Mouse (Mus musculus) adrenal gland, adult 18-20 months (tissue): ENCODE results near the gene Stim1. TPM values are rescaled to one million over a fixed set of nuclear protein-coding genes. Genes with fewer than 3 reads are reported as not detected.

Experiments
- DNase-seq, 2 experiments: peaks; one replicate each; pipeline ENCODE4 v3.0.0; 2021 to 2022; ENCODE audit warnings: low spot score in 2 of 2
- total RNA-seq, 2 experiments: library from RNA; stranded (reverse); gene quantifications; 1 replicate in 1 of 2; 2 replicates in 1 of 2; pipeline ENCODE4 v1.2.3; 2021

Gene Stim1
- total RNA-seq, 2 experiments from 2014 or later, result 74.0 to 77.1 TPM

GRCm38 (mm10) chr7:102293234-102293633 lies 25.6 kb downstream of the Stim1 start:
- DNase-seq, result no peak

- DNase-seq, result no peak
Observed at GRCm38 (mm10) chr7:102300761-102301160, 33.2 kb downstream of the Stim1 start.

- no peak for DNase-seq
Observed at GRCm38 (mm10) chr7:102302471-102302870, 34.9 kb downstream of the Stim1 start.

DNA sequence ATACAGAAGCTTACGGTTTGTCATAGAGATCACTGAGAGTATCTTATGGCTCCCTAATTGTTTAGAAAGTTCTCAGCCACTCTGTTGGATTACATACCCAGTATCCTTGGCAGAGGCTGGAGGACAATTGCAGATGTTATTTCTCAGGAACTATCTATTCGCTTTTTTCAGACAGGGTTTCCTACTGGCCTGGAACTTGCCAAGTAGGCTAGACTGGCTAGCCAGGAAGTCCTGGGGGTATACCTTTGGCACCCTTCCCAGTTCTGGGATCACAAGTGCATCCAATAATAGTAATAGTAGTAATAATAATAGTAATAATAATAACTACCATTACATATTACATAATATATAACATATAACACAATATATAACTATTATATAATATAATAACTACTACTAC lies 38.0 kb downstream of the Stim1 start:
- no peak for DNase-seq

- DNase-seq, result no peak
Observed at GRCm38 (mm10) chr7:102310266-102310665, 42.7 kb downstream of the Stim1 start.

DNA sequence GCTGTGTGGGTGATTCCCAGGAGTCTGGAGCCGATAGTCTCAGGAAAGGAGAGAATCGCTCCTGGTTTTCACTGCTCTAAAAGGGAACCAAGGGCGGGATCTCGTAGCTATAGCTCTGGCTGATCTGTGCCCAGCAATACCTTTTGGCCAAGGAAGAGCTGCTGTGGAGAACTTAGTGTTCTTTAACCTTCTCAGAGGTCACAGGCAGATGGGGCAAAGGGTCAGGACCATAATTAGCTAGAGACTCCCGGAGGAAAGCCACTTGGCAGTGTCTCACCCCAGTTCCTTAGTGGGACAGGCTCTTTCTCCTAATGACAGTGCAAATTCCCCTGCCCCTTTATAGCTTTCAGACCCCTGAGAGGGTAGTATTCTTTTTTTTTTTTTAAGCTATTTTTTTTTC lies 43.2 kb downstream of the Stim1 start:
- no peak for DNase-seq

DNA sequence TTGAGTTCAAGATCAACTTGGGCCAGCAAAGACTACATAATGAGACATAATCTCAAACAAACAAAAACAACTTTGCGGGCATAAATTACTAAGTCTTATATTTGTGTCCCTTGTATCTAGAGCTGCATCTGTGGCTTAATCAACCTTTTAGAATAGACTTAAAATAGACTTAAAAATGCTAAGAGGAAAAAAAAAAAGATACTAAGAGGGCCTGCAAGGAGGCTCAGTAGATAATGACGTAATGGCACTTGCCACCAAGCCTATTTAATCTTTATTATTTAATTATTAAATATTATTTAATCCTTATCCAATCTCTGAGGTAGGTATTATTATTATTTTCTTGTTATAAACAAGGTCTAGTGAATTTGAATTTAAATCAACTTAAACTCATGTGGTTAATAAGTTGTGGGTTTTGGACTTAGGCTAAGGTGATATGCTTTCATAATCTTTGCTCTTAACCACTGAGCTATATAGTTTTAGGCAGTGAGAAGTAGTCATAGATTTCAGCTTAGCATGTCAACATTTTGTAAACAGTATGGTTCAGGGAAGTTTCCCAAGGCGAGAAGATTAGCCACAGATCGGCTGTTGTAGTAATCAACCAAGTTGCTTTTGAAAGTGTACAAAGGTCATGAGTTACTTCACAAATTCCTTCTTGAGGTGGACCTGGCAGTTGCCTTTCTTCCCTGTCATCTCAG lies 45.4 kb downstream of the Stim1 start:
- no peak for DNase-seq

DNA sequence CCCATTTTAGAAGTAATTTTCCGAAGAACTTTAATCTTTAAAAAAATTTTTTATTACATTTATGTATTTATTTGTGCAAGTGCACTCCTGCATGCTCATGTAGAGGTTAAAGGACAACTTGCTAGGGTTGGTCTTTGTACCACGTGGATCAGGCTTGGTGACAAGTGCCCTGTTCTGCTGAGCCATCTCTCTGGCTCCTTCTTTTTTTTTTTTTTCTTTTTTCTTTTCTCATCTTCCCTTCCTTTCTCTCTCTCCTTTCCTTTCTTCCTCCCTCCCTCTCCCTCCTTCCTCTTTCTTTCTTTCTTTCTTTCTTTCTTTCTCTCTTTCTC lies 45.9 kb downstream of the Stim1 start:
- DNase-seq, result no peak

DNA sequence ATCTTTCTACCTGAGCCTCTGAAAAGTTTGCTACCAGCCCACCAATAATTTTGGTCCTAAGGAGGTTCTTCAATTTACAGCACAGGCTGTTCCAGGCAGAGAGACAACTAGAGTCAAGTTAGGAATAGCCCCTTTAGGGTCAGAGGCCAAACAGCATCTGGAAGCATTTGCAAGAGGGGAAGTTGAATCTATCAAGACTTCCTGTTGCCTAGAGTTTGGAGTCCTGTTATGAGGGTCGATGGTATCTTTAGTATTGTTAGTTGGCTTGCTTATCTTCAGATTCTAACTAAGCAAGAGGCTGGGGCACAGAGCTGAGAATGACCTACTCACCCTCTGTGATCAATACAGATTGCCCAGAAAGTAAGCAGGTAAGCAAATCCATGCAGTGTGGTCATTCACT lies 46.5 kb downstream of the Stim1 start:
- no peak for DNase-seq

GRCm38 (mm10) chr7:102314908-102315307 lies 47.3 kb downstream of the Stim1 start:
- DNase-seq, result no peak

- DNase-seq, result no peak
Observed at GRCm38 (mm10) chr7:102315435-102315834, 47.8 kb downstream of the Stim1 start.

DNA sequence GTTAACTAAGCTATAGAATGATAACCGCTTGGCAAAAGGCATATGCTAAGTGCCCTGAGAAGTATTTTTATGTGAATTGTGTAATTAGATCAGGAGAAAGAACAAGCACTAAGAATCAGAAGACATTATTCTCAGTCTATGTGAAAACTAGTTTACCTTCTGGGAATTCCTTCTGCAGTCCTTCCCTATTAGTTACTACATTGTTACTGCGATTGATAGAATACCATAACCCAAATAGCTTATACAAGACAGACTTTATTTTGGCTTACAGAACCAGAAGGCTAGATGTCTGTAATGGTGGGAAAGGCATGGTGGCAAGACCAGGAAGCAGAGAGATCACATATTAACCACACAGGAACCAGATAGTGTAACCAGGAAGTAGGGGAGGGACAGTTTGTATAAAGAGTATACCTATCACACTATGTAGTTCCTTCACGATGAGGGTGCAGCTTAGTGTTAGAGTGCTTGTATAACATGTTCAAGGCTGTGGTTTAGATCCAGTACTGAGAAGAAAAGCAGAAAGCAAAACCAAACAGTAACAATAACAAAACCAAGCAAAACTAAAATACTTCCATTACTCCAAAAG lies 50.1 kb downstream of the Stim1 start:
- DNase-seq, result no peak

DNA sequence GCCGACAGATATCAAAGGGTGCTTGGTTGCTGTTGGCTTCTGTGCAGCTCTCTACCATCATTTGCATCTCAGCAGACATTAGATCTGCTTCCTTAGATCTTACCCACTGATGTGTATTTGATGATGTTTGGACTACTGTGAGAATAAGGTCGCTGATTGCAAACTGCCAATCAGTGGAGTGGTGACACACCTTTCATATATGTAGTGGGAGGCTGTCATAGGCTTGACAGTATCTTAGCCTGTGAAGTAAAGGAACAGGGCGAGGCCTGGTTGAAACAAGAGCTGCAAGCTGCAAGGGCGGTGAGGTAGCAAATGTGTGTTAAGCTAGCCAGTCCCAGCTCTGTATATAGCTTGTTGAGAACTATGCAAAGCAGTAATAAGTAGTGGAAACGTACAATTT lies 54.5 kb downstream of the Stim1 start:
- DNase-seq, result no peak

GRCm38 (mm10) chr7:102326323-102326722 lies 58.7 kb downstream of the Stim1 start:
- no peak for DNase-seq

GRCm38 (mm10) chr7:102330270-102330669 lies 62.7 kb downstream of the Stim1 start:
- DNase-seq, result no peak

- no peak for DNase-seq
Observed at GRCm38 (mm10) chr7:102331476-102331875, 63.9 kb downstream of the Stim1 start.

GRCm38 (mm10) chr7:102333741-102334140 lies 66.1 kb downstream of the Stim1 start:
- DNase-seq, result no peak

DNA sequence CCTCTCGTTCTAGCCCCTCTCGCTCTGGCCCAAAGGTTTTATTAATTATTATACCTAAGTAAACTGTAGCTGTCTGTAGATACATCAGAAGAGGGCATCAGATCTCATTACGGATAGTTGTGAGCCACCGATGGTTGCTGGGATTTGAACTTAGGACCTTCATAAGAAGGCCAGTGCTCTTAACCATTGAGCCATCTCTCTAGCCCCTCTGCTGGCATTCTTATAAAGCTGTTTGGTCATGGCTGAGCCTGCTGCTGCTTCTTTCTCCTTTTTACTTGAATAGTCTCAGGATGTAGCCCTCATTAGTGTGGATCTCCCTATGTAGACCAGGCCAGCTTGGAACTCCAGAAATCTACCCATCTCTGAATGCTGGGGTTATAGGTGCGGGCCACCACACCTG lies 69.7 kb downstream of the Stim1 start:
- DNase-seq, result no peak

- DNase-seq, result no peak
Observed at GRCm38 (mm10) chr7:102337898-102338297, 70.3 kb downstream of the Stim1 start.

DNA sequence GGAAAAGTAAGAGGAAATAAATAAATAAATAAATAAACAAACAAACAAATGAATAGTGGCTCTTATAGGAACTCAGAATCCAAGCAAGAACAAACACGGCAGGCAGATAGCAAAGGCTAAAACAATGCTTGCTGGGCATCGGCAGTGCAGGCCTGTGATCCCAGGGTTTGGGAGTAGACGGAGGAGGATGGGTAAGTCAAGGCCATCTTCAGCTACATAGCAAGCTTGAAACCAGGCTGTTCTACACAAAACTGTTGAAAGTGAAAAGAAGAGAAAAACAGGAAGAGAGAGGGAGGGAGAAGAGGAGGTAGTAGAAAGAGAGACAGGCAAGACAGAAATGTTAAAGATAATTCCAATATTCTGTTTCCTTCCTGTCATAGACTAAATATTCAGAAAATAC lies 71.3 kb downstream of the Stim1 start:
- DNase-seq, result no peak

- DNase-seq, result no peak
Observed at GRCm38 (mm10) chr7:102345893-102346292, 78.3 kb downstream of the Stim1 start.

DNA sequence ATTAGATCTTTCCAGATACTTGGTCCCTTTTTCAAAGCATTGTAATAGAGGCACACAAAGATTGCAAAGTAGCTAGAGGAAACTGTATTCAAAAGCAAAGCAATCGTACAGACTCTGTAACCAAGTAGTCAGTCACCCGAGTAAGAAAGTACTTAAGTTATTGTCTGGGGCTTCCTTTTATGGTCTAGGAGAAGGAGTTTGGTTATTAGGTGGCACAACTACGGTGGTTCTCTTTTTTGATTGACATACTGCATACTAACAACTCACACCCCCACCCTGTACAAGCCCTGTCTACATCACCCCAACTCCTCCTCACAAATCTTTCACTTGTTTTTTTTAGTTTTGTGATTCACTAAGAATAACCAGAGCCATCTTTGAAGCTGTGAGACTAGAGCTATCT lies 79.7 kb downstream of the Stim1 start:
- no peak for DNase-seq

GRCm38 (mm10) chr7:102348681-102349080 lies 81.1 kb downstream of the Stim1 start:
- DNase-seq, result no peak
